Mouse (Mus musculus): ENCODE results near the gene Asphd1. TPM values are rescaled to one million over a fixed set of nuclear protein-coding genes. Genes with fewer than 3 reads are reported as not detected.

Gene Asphd1
- polyA plus RNA-seq (2012; rRNA removed) = 0.43 and 0.45 TPM in 2 replicates

GRCm38 (mm10) chr7:126949403-126949792, at the start of gene Asphd1:
Asphd1 (minus strand) TSS chr7:126949582.
- 6% methylated on average over 21 of the region's 21 CpGs for WGBS
- no peak for DNase-seq (ENCODE audit: low read depth, low spot score)

DNA sequence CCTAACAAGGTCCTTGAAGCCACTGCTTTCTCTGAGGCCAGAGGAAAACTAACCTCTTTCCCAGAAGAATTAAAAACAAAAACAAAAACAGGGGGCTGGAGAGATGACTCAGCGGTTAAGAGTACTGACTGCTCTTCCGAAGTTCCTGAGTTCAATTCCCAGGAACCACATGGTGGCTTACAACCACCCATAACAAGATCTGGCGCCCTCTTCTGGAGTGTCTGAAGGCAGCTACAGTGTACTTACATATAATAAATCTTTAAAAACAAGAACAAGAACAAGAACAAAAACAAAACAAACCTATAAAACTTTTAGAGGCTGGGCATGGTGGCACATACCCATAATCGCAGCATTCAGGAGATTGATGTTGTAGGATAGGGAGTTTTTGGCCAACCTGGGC, 47.1 kb upstream of the Asphd1 start:
- WGBS = 83% methylated on average over 4 of the region's 4 CpGs
- no peak for DNase-seq (ENCODE audit: low read depth, low spot score)

DNA sequence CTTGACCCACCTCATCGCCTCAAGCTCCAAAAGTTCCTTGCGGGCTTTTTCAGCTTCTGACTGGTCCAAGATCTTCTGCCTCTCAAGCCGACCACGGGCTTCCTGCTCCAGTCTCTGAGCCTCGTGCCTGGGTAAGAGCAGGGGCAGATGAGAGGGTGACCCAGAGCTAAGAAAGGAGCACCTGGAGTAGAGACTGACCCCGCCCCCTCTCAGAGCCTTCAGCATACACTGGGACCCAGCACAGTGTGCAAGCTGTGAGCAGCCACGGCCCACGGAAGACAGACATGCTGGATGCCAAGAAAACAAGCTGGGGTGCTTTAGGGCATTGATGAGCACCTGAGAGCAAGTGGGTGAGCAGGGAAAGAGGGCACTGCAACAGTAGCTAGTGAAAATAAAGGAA, 39.4 kb upstream of the Asphd1 start:
- DNase-seq (ENCODE audit: low read depth, low spot score) = no peak
- 81% methylated on average over 8 of the region's 8 CpGs for WGBS

DNA sequence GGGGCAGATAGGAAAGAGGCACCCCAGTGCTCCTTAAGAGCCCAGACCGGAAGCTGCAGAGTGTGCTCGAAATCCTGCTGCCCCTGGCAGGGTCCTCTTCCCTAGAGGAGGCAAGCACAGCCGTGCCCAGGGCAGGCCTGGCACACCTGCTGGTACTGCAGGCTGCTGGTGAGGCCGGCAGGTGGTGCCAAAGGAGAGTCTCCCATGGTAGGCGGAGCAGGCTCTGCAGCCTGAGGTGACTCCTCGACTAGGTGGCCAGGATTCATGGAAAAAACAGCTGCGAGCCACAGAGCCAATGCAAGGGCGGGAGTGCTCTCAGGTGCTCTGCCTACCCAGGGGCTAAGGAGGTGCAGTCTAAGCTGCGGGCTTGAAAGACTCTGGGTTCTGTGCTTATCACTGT, 36.9 kb upstream of the Asphd1 start:
- DNase-seq (ENCODE audit: low read depth, low spot score) = no peak
- WGBS = 33% methylated on average over 9 of the region's 9 CpGs

- 64% methylated on average over 10 of the region's 10 CpGs for WGBS
- no peak for DNase-seq (ENCODE audit: low read depth, low spot score)
These were observed 35.5 kb upstream of the Asphd1 start for GRCm38 (mm10) chr7:126984667-126985444.

- 73% methylated on average over 7 of the region's 7 CpGs for WGBS
- DNase-seq (ENCODE audit: low read depth, low spot score) = no peak
These were observed 33.7 kb upstream of the Asphd1 start for GRCm38 (mm10) chr7:126983113-126983512.

GRCm38 (mm10) chr7:126982054-126982453, 32.7 kb upstream of the Asphd1 start:
- WGBS = 36% methylated on average over 4 of the region's 4 CpGs

GRCm38 (mm10) chr7:126981601-126982000, 32.2 kb upstream of the Asphd1 start:
- DNase-seq (ENCODE audit: low read depth, low spot score) = no peak
- WGBS = 97% methylated on average over 2 of the region's 2 CpGs

More at GRCm38 (mm10) chr7:126982054-126982453, 32.7 kb upstream of the Asphd1 start:
- DNase-seq (ENCODE audit: low read depth, low spot score) = no peak

DNA sequence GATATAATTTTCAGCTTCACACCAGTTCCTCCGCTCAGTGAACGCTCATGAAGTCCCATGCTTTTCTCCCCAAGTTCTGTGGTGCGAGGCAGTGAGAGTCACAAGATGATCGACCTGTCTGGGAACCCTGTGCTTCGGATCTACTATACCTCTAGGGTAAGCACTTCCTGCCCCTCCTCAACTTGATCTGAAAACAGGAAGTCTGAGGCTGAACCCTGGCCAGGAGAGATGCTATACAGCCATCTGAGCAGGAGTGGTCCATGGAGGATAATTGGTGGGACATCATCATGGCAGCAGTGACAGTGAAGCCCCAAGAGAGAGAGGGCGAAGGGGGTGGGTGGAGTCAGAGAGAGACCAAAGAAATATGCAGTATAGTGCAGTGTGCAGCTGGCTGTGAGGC, 29.5 kb upstream of the Asphd1 start:
- no peak for DNase-seq (ENCODE audit: low read depth, low spot score)

DNA sequence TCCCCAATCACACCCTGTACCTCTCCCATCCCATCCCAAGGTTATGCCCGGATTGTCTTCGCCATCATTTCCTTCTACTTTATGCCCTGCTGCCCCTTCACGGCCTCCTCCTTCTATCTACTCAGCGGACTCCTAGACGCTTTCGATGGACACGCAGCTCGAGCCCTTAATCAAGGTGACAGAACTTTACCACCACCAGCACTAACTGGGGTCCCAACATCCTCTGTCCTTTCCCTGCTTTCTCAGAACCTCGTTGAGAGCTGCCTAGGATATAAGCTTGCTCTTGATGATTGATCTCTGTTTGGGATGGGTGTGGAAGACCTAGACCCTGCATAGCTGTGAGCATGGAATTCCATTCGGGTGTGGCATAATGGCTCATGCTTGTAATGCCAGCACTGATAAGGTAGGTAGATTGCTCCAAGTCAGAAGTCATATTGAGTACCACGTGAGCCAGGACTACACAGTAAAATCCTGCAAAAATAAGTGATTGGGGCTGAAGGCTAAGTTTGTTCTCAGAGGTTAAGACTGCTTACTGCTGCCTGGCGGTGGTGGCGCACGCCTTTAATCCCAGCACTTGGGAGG, 27.6 kb upstream of the Asphd1 start:
- peak; percentile 67 for DNase-seq (ENCODE audit: low read depth, low spot score)
- WGBS = 12% methylated on average over 14 of the region's 14 CpGs

More for the DNA sequence above, 29.5 kb upstream of the Asphd1 start:
- WGBS = 91% methylated on average over 6 of the region's 6 CpGs

GRCm38 (mm10) chr7:126975950-126976866, 26.8 kb upstream of the Asphd1 start, which contains the start of gene Cdiptos:
Cdiptos (minus strand) TSS chr7:126976098.
- peak; percentile 89 for DNase-seq (ENCODE audit: low read depth, low spot score)
- WGBS = under 1% methylated on average over 55 of the region's 55 CpGs

- 0% methylated on average over 1 of the region's 1 CpGs for WGBS
These were observed 26.3 kb upstream of the Asphd1 start, which contains the start of gene Cdipt for GRCm38 (mm10) chr7:126975893-126975949. Cdipt (plus strand) TSS chr7:126975914.

DNA sequence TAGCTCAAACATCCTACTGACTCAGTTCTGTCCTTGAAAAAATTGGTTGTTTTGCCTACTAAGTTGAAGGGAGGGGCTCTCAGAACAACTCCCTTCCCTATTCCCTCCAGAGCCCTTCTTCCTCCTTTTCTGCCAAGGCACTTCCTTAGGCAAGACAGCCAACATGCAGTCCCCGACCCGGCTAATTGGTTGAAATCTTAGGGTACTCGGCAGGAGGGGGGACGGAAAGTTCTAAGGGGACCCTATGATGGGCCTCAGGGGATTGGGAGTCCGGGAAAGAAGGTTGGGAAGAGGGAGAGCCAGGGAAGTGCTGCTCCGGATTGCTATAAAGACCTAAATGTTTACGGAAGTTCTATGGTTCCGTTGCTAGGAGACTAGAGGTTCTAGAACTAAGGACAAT, 26.1 kb upstream of the Asphd1 start:
- DNase-seq (ENCODE audit: low read depth, low spot score) = no peak
- 5% methylated on average over 8 of the region's 8 CpGs for WGBS

More at GRCm38 (mm10) chr7:126975893-126975949, 26.3 kb upstream of the Asphd1 start, which contains the start of gene Cdipt:
- no peak for DNase-seq (ENCODE audit: low read depth, low spot score)

DNA sequence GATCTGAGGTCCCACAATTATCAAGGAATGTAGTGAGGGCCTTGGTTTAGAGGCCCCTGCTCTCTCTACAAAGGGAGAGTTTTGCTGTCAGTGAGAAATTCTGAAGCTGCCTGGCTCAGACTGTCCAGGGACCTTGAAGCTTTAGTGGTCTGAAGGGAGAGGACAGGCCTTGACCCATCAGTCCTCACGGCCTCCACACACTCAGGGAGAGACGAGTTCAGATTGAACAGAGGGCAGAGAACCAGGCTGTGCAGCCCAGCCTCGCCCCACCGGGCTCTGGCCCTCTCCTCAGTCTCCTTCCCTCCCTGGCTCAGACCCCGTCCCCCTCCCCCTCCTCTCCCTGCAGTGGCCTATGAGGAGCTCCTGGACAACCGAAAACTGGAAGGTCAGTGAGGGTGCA, 18.0 kb upstream of the Asphd1 start:
- DNase-seq (ENCODE audit: low read depth, low spot score) = no peak
- WGBS = 78% methylated on average over 6 of the region's 6 CpGs

- WGBS = 31% methylated on average over 3 of the region's 3 CpGs
- no peak for DNase-seq (ENCODE audit: low read depth, low spot score)
These were observed 16.2 kb upstream of the Asphd1 start for GRCm38 (mm10) chr7:126965568-126965967.

GRCm38 (mm10) chr7:126963548-126964286, 14.3 kb upstream of the Asphd1 start:
- WGBS = 31% methylated on average over 19 of the region's 19 CpGs
- DNase-seq (ENCODE audit: low read depth, low spot score) = no peak

DNA sequence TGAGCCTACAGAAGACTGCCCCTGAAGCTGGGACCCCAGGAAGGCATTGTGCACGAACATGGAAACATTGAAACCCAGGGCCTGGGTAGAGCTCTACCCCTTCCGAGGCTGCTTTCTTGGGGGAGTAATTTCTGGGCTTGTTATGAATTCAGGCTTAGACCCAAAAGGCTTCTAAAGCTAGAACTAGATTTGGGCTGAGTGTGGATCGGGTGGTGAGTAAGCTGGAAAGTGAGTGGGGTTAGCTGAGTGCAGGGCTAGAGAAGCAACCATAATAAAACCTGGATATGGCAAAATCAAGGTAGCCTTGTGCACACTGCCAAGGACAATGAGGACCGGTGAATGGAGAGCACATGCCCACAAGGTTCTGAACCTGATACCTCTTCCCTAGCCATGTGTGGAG, 12.6 kb upstream of the Asphd1 start:
- WGBS = 89% methylated on average over 4 of the region's 4 CpGs

DNA sequence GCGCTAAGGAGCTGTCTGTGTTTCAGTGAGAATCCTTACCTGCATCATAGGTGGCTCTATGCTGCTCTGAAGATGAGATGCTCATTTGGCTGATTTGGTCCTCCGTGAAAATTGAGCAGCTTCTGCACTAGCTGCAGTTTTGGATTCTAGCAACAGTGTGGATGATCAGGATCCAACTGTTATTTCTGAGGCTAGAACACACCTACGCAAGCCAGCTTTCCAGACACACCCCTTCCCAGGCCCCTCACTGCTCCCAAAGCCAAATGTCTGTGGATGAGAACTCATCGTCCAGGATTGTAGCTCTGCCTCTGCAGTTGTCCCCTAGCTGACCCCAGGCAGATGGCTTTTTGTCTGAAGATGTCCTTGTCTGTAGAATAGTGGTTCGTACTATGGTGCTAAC, 11.7 kb upstream of the Asphd1 start:
- no peak for DNase-seq (ENCODE audit: low read depth, low spot score)
- 91% methylated on average over 5 of the region's 5 CpGs for WGBS

More for the DNA sequence above, 12.6 kb upstream of the Asphd1 start:
- no peak for DNase-seq (ENCODE audit: low read depth, low spot score)

DNA sequence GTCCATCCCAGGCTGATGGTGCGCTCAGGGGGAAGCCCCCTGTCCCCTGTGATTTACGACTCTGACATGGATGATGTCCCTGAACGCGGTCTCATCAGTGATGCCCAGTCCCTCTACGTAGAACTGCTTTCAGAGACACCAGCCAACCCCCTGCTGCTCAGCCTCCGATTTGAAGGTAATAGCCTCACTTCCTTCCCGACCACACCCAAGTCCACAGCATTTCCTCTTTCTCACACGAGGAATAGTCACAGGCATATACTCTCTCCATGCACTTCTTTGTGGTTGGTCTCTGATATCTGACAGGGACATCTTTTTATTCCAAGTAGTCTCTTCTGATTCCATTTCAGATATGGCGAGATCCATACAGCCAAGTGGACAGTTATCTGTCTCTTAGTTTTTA, 10.4 kb upstream of the Asphd1 start:
- WGBS = 39% methylated on average over 9 of the region's 9 CpGs

GRCm38 (mm10) chr7:126955125-126955524, 5.7 kb upstream of the Asphd1 start:
- DNase-seq (ENCODE audit: low read depth, low spot score) = no peak
- WGBS = 46% methylated on average over 3 of the region's 3 CpGs

More for the DNA sequence above, 10.4 kb upstream of the Asphd1 start:
- DNase-seq (ENCODE audit: low read depth, low spot score) = no peak

Measured in large intestine, adult 2 months (tissue).